Mouse (Mus musculus): ENCODE data around the gene Mcfd2. TPM values are rescaled to one million over a fixed set of nuclear protein-coding genes. Genes with fewer than 3 reads are reported as not detected.

Mcfd2 gene
- 164 TPM for polyA plus RNA-seq (2014; fragmentation: Illumina TruSeq; extraction: RNeasy Lipid Tissue Mini Kit (QIAGEN cat#74804); ENCODE audit: low replicate concordance)

DNA sequence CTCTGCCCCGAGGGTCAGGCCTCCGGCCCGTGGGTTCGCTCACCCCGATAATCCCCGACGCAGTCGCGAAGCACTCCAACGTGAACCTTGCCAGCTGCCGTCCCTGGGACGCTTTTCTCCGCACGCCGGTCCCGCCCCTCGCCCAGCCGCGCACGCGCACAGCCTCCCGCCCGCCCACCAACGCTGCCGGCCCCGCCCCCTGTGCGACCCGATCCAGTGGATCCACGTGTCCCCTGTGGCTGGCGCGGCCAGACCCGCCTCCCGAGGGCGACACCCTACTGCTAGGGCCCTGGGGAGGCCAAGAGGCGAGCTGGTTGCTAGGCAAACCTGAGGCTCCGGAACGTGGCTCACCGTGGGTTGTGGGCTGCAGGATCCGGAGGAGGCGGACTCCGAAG, at the start of gene Mcfd2:
Mcfd2 (minus strand) TSS at position 144 of the 395 bp plus-strand sequence.

DNA sequence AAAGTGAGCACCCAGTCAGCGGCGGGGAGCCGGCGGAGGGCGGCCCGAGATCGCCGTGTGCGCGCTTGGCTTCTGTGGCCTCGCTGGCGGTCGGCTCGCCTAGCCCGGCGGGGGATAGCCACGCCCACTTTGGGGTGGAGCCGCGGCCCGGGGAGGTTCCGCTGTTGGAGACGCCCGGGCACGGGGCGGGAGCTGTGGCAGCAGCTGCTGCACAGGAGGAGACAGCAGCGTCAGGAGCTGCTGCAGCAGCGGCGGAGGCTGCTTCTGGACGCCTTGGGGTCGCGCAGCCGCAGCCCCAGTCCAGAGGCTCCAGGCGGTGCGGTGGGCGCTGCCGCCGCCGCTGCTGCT, 16.9 kb upstream of the Mcfd2 start, which contains the start of gene Ttc7:
Ttc7 (plus strand) TSS at position 181 of the 348 bp plus-strand sequence.

Other genes starting within 250 kb of the Mcfd2 start
- 101 TPM for gene Pigf, start 240.5 kb downstream of the Mcfd2 start, polyA plus RNA-seq (2014; fragmentation: Illumina TruSeq; extraction: RNeasy Lipid Tissue Mini Kit (QIAGEN cat#74804); ENCODE audit: low replicate concordance)
- 529 TPM for gene Cript, start 240.4 kb downstream of the Mcfd2 start, polyA plus RNA-seq (2014; fragmentation: Illumina TruSeq; extraction: RNeasy Lipid Tissue Mini Kit (QIAGEN cat#74804); ENCODE audit: low replicate concordance)
- gene Socs5, start 158.3 kb downstream of the Mcfd2 start, polyA plus RNA-seq (2014; fragmentation: Illumina TruSeq; extraction: RNeasy Lipid Tissue Mini Kit (QIAGEN cat#74804); ENCODE audit: low replicate concordance) = 5.2 TPM
- 12.8 TPM for gene Ttc7, start 17.0 kb upstream of the Mcfd2 start, polyA plus RNA-seq (2014; fragmentation: Illumina TruSeq; extraction: RNeasy Lipid Tissue Mini Kit (QIAGEN cat#74804); ENCODE audit: low replicate concordance)
- not detected for gene Stpg4, start 161.8 kb upstream of the Mcfd2 start, polyA plus RNA-seq (2014; fragmentation: Illumina TruSeq; extraction: RNeasy Lipid Tissue Mini Kit (QIAGEN cat#74804); ENCODE audit: low replicate concordance)
- 1,789 TPM for gene Calm2, start 181.0 kb upstream of the Mcfd2 start, polyA plus RNA-seq (2014; fragmentation: Illumina TruSeq; extraction: RNeasy Lipid Tissue Mini Kit (QIAGEN cat#74804); ENCODE audit: low replicate concordance)